Mouse (Mus musculus): ENCODE results near the gene Zfp53. TPM values are rescaled to one million over a fixed set of nuclear protein-coding genes. Genes with fewer than 3 reads are reported as not detected.
"Not testable (repeated sequence)": the region's sequence is repeated elsewhere in the genome, so short reads cannot be mapped to it uniquely, and the experiment has no call there.

Gene Zfp53
- 1 to 10 TPM; 6.9 to 7.5 TPM for total RNA-seq (2021)
- long read RNA-seq, experiment 1, partial matches to known transcripts = 0 of 5 reads
- long read RNA-seq, experiment 1, other reads (novel, unspliced or antisense) = 2 of 5 reads
- long read RNA-seq, experiment 2, transcript Zfp53-202 (5 exons, 3,065 nt) = major isoform, 5 of 11 reads
- long read RNA-seq, experiment 2, partial matches to known transcripts = 1 of 11 reads
- long read RNA-seq, experiment 2, other reads (novel, unspliced or antisense) = 5 of 11 reads

DNA sequence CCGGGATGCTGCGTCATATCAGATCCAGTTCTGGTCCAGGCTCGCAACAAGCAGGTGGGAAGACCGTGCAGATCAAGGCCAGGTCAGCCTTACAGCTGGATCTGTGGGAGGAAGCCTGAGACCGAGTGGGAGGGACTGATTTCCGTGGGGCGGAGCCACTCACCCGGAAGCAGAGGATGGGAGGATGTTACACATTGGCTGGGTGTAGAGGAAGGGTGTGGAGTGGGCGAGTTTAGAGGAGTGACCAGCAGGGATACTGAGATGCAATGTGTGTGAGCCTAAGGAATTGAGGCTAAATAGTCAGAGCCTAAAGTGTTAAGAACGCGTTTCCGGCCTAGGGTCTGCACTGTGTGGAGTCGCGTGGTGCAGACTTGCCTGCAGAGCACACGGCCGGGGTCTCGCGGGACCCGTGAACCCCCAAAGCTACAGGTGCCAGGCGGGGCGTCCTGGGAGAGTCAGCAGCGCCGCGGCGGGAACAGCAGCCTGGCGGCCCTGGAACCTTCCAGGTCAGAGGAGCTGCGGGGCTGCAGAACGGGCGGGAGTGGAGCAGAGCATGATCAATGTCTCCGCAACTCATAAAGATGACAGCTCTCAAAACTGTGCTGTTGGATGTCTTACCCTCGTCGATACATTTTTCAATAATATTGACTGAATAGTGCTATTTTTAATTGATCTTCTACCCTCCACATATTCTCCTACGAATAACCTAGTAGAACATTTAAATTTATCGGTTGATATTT is at the start of gene Zfp53:
Gene Zfp53, plus strand, starts transcription at position 239 of the 740 bp plus-strand sequence.
- peak; percentile 48 to 71 for DNase-seq (ENCODE audit: low spot score in 2 of 2)

GRCm38 (mm10) chr17:21449669-21450068 is 39.1 kb upstream of the Zfp53 start:
- DNase-seq (ENCODE audit: low spot score in 2 of 2) = peak in 1 of 2 experiments; percentile 33

GRCm38 (mm10) chr17:21450138-21450704 is 38.6 kb upstream of the Zfp53 start, which contains the start of gene Zfp51:
Gene Zfp51, plus strand, starts transcription at chr17:21450374.
- DNase-seq (ENCODE audit: low spot score in 2 of 2) = peak; percentile 70 to 82

DNA sequence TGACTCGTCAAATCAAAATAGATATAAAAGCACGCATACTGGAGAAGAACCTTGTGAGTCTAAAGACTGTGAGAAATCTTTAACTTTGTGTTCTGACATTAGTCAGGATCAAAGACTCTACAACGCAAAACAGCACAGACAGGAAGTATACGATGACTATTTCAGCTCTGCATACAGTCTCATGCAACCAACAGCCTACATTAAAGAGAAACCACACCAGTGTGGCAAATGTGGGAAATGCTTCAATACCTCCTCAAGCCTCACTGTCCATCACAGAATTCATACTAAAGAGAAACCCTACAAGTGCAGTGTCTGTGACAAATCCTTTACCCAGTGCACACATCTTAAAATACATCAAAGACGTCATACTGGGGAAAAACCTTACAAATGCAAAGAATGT is 25.2 kb upstream of the Zfp53 start:
- DNase-seq (ENCODE audit: low spot score in 2 of 2) = no peak

DNA sequence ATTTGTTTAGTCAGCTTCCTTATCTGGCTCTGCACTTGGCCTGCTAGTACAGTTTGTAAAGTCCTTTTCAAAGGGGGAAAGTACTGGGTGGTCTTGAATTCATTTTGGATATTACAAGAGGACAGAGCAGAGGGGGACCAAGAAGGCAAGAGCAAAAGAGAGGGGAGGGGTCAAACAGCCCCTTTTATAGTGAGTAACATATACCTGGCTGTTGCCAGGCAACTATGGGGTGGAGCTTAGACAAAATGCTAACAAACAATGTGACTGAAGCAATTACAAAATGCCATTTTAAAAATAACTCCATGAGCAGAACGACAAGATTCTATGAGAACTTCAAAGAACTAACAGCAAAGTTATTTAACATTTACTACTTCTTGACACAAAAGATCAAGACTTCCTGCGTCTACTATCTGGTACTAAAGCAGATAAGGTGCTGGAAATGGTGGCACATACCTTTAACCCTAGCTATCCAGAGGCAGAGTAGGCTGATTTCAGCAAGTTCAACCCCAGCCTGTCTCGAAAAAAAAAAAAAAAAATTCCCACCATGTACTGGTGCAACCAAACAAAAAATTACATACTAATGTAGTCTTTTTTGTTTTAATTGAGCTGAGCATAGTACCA is 16.7 kb upstream of the Zfp53 start:
- no peak for DNase-seq (ENCODE audit: low spot score in 2 of 2)

- no peak for DNase-seq (ENCODE audit: low spot score in 2 of 2)
Measured at GRCm38 (mm10) chr17:21472653-21473307, 16.0 kb upstream of the Zfp53 start.

DNA sequence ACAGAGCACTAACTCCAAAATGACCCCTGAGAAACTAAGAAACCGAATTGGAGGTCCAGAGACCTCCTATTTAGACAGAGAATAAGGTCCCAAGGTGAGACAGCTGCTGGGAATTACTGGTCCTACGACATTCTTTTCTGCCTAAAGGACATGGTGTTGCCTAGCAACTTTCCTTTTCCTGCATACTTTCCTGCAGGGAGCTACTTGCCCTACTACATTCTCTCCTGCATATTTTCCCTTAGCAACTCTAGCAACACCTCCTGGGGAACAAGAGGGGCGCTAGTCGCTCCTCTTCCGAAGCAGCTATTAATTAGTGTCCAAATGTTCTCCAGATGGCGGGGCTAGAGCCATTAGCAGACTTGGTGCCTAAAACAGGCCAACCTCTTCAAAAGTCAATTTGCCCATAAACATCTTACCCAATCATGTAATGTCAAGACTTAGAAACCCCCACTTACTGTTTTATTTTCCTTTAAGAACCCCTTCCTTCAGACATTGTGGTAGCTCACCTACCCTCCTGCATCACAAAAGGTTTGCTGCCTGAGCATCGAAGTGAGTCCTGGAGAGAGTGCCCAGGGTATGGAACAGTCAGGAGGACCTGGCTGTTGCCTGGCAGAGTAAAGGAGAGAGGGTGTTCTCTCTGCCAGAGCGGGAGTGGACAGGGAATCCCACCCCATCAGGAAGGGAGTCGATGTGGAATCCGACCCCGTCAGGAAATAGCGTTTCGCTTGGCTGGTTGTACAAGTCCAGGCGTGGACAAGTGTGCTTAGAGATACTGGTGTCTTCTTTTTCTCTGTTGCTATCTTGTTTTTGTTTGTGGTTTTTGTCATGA is 15.2 kb upstream of the Zfp53 start:
- DNase-seq (ENCODE audit: low spot score in 2 of 2) = no peak

GRCm38 (mm10) chr17:21474729-21475128 is 14.1 kb upstream of the Zfp53 start:
- not testable (repeated sequence) for DNase-seq (ENCODE audit: low spot score in 2 of 2)

- not testable (repeated sequence) for DNase-seq (ENCODE audit: low spot score in 2 of 2)
Measured at GRCm38 (mm10) chr17:21475290-21475689, 13.5 kb upstream of the Zfp53 start.

- DNase-seq (ENCODE audit: low spot score in 2 of 2) = not testable (repeated sequence)
Measured at GRCm38 (mm10) chr17:21476351-21476750, 12.4 kb upstream of the Zfp53 start.

GRCm38 (mm10) chr17:21478103-21478777 is 10.6 kb upstream of the Zfp53 start:
- DNase-seq (ENCODE audit: low spot score in 2 of 2) = not testable (repeated sequence)

DNA sequence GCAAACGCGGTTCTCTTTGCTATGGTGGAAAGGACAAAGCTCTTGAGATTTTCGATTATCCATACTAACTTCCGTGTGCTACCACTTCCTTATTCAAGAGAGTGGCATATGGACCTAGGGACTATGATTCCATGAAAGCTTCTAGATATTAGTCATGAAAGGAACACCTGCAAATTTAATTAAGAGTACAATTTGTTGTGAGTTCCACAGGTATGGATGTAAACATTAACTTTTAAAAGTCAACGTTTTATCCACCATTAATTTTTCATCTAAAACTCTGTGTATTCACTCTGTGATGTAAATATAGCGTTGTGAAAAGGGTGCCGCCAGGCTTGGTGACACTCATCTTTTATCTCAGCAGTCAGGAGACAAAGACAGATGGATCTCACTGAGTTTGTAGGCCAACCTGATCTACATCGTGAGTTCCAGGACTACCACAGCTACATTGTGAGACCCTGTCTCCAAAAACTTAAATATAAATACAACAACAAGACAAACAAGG is 753 bp downstream of the Zfp53 start:
- no peak for DNase-seq (ENCODE audit: low spot score in 2 of 2)

- DNase-seq (ENCODE audit: low spot score in 2 of 2) = no peak
Measured at GRCm38 (mm10) chr17:21501365-21501764, 12.6 kb downstream of the Zfp53 start.

DNA sequence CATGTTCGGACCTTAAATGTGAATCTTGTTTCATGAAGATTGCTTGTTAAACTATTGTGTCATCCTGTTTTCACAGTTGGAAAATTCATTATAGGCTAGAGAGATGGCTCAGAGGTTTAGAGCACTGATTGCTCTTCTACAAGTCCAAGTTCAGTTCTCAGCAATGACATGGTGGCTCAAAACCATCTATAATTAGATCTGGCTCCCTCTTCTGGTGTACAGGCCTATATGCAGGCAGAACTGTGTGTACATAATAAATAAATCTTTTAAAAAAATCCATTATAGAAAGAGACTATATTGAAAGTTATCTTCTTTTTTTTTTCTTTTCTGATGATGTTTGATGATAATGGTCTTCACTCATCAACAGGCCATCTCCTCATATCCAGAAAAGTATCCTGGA is 15.7 kb downstream of the Zfp53 start:
- no peak for DNase-seq (ENCODE audit: low spot score in 2 of 2)

DNA sequence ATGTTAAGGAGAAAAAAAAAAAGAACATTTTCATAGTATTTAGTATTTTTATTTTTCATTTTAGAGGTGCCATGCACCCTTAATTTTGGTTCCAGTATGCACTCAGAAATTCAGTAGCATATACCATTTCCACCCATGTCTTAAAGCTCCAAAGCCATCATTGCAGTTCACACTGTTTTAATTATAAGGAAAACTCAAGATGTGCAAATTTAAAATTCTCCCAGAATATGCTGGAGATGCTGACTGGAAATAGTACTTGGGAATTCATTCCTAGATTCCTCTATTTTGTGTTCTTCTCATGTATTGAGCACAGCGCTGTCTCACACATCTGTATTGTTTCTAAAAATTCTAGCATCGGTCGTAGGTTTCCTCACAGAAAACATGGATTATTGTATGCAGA is 17.5 kb downstream of the Zfp53 start:
- no peak for DNase-seq (ENCODE audit: low spot score in 2 of 2)

GRCm38 (mm10) chr17:21509756-21510155 is 21.0 kb downstream of the Zfp53 start:
- no peak for DNase-seq (ENCODE audit: low spot score in 2 of 2)

DNA sequence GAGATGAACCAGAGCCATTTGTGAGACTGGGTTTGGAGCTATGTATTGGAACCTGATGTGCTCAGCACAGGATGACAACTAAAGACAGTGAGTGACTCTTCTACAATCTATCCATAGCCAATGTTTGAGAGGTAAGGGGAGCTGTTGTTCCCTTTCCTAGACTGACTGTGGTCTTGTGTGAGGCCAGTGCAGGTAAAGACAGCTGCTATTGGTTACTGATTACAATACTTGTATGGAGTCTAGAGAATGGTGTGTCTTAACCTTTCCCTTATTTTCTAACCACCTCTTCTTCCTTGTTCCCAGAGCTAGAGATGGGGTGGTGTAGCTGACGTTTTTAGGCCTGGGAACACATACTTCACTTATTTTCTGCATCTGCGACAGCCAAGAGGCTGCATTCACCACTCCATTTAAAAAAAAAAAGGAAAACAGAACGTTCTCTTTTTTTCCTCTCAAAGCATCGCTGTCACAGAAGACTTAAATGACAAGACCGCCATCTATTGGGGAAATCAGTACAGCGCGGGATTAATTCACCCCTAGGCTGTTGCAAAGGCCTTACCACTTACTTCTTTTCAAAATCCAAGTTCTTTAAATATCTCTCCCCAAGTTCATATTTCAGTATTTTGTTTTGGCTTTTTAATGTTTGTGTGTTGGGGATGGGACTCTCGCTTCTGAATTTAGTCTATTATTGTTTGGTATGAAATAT is 26.8 kb downstream of the Zfp53 start:
- no peak for DNase-seq (ENCODE audit: low spot score in 2 of 2)

DNA sequence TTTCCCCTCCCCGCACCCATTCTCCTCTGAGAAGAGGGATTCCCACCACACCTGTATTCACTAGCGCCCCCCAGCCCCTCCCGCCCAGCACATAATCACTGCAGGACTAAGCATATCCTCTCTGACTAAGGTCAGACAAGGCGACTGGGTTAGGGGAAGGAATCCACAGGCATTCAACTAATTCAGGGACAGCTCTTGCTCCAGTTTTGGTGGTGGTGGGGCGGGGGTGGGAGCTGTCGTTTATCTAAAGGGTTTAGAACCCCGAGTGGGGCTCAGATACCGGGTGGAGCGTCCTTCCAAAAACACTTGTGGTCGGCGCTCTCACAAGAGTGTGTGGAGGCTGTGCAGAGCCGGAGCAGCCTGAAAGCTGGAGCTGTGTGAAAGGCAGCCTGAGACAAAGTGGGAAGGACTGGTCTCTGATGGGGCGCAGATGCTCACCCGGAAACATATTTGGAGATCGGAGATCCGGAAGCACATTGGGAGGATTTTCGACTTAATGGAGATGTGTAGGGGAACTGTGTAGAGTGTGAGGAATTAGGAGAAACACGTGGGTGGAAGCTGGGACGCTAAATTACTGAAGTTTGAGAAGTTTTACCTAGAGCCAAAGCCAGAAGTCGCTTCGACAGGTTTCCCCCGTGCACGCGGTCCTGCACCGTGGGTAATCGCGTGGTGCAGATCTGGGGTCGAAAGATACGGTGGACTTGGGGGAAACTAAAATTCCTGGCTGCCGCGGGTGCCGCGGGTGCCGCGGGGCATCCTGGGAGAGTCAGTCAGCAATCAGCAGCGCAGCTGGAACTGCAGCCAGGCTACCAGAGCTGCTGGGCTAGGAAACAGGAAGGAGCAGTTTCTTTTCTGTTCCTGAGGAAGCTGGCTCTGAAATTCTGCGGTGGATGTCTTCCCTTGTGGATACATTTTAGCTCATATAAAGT is 27.7 kb downstream of the Zfp53 start:
- DNase-seq (ENCODE audit: low spot score in 2 of 2) = peak; percentile 30 to 47
